Mouse (Mus musculus) hindbrain, postnatal 0 days (tissue): ENCODE measurements around the gene Hoxb3. TPM values are rescaled to one million over a fixed set of nuclear protein-coding genes. Genes with fewer than 3 reads are reported as not detected.

Experiments used
- ATAC-seq: fragments of 200-750 bp; cut with Nextera tagmentation; 2 replicates; pipeline ENCODE4 v1.8.0; 2017; ENCODE audit warnings: mild to moderate bottlenecking, moderate TSS enrichment, moderate library complexity
- DNase-seq: peaks from one replicate; pipeline ENCODE4 v3.0.0-alpha.2; 2015; ENCODE audit warnings: low spot score
- H3K27ac ChIP-seq: fragments of 300-500 bp; sonication (generic); 2 replicates; pipeline ENCODE4 v1.5.1; 2014; ENCODE audit warnings: mild to moderate bottlenecking
- H3K27me3 ChIP-seq: fragments of 300-500 bp; sonication (generic); 2 replicates; pipeline ENCODE4 v1.6.1; 2014; ENCODE audit warnings: low read length, mixed read lengths; ENCODE audit not compliant: insufficient read depth
- H3K36me3 ChIP-seq: fragments of 300-500 bp; sonication (generic); 2 replicates; pipeline ENCODE4 v1.6.1; 2014; ENCODE audit warnings: low read length, mixed read lengths; ENCODE audit not compliant: insufficient read depth
- H3K4me1 ChIP-seq: fragments of 300-500 bp; sonication (generic); 2 replicates; pipeline ENCODE4 v1.6.1; 2014; ENCODE audit warnings: antibody characterized with exemption, low read length, mixed read lengths; ENCODE audit not compliant: insufficient read depth
- H3K4me2 ChIP-seq: fragments of 300-500 bp; sonication (generic); 2 replicates; pipeline ENCODE4 v1.6.1; 2014; ENCODE audit warnings: low read depth, mild to moderate bottlenecking, low read length, moderate library complexity, mixed read lengths
- H3K4me3 ChIP-seq: fragments of 300-500 bp; sonication (generic); 2 replicates; pipeline ENCODE4 v1.5.1; 2014; ENCODE audit warnings: low read length
- H3K9ac ChIP-seq: fragments of 300-500 bp; sonication (generic); replicated peaks from 2 replicates; pipeline ENCODE4 v1.6.1; 2014; ENCODE audit warnings: mild to moderate bottlenecking, low read length, moderate library complexity, mixed read lengths
- H3K9me3 ChIP-seq: fragments of 300-500 bp; sonication (generic); 2 replicates; pipeline ENCODE4 v1.6.1; 2016; ENCODE audit warnings: low read length, mixed read lengths
- CTCF ChIP-seq: IDR thresholded peaks from 2 replicates; pipeline ENCODE4 v1.5.1; 2016; ENCODE audit warnings: antibody characterized with exemption, control low read depth, low read depth
- WGBS: fragments of 180-500 bp; shearing (Covaris S2); extraction: QIAGEN DNeasy Blood & Tissue Kit; methylation state at CpG from one replicate; pipeline ENCODE4 v1.1.7; 2014; 5-methylcytosine and 5-hydroxymethylcytosine counted together
- polyA plus RNA-seq: library from polyadenylated mRNA; unstranded; fragments of >200 nt; fragmentation: Nextera tagmentation; extraction: Ambion mirVana; gene quantifications from 2 replicates; pipeline ENCODE4 v1.2.1, GENCODE M21; 2015
- total RNA-seq: library from RNA; depleted of rRNA; stranded (reverse); fragments of >200 nt; gene quantifications from 2 replicates; pipeline ENCODE4 v1.2.3, GENCODE M21; 2014

Hoxb3 gene
- total and polyA plus RNA-seq, 2 experiments from 2014 or later: 8.1 to 42.2 TPM

DNA sequence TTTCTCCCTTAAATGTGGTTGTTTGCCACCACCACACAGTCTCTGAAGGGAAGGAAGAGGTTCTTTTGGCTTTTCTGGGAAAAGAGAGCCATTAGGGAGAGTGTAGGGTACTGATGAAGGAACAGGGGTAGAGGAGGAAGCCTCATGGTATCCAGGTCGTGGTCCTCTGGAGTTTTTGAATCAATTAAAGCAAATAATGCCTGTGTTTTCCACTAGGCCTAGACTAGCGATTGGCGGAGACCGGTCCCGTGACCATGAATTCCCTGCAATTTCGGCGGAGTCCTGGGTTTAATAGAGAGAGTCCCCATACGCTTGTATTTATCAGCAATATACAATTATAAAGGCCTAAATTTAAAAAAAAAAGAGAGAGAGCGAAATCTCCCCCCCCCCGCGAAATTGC is 28.2 kb downstream of the Hoxb3 start:
- no peaks in the 10 kb centered on the region for H3K36me3 ChIP-seq
- 3% methylated on average over 11 of the region's 11 CpGs for WGBS
- H3K4me2 ChIP-seq: peak overlapping the region; percentile 59
- H3K9me3 ChIP-seq: no peaks in the 10 kb centered on the region
- H3K27me3 ChIP-seq: peaks cover 65% of the 10 kb centered on the region
- peak overlapping the region; percentile 50 for H3K4me3 ChIP-seq
- TF ChIP-seq CTCF: no peak
- DNase-seq: peak; percentile 79
- peak overlapping the region; percentile 91 for H3K27ac ChIP-seq
- H3K4me1 ChIP-seq: no peaks in the 10 kb centered on the region
- H3K9ac ChIP-seq: peak overlapping the region; percentile 75
- peak; percentile 55; the same call in 1 of the 2 replicates for ATAC-seq

DNA sequence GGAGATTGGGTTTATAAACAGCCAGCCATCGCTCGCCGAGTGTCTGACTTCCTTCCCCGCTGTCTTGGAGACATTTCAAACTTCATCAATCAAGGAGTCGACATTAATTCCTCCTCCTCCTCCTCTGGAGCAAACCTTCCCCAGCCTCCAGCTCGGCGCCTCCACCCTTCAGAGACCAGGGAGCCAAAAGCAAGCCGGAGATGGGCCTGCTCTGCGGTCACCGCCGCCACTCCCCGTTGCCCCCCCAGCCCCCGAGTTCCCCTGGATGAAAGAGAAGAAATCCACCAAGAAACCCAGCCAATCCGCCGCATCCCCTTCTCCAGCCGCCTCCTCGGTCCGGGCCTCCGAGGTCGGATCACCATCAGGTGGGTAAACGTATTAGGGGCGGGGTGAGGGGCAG is 28.7 kb downstream of the Hoxb3 start:
- H3K9me3 ChIP-seq: no peaks in the 10 kb centered on the region
- TF ChIP-seq CTCF: no peak
- no peaks in the 10 kb centered on the region for H3K4me1 ChIP-seq
- no peak; the same call in 1 of the 2 replicates for ATAC-seq
- peaks cover 65% of the 10 kb centered on the region for H3K27me3 ChIP-seq
- peak overlapping the region; percentile 50 for H3K4me3 ChIP-seq
- no peaks in the 10 kb centered on the region for H3K36me3 ChIP-seq
- peak overlapping the region; percentile 59 for H3K4me2 ChIP-seq
- 1% methylated on average over 22 of the region's 22 CpGs for WGBS
- DNase-seq: peak; percentile 76
- peak overlapping the region; percentile 91 for H3K27ac ChIP-seq
- peak overlapping the region; percentile 75 for H3K9ac ChIP-seq

DNA sequence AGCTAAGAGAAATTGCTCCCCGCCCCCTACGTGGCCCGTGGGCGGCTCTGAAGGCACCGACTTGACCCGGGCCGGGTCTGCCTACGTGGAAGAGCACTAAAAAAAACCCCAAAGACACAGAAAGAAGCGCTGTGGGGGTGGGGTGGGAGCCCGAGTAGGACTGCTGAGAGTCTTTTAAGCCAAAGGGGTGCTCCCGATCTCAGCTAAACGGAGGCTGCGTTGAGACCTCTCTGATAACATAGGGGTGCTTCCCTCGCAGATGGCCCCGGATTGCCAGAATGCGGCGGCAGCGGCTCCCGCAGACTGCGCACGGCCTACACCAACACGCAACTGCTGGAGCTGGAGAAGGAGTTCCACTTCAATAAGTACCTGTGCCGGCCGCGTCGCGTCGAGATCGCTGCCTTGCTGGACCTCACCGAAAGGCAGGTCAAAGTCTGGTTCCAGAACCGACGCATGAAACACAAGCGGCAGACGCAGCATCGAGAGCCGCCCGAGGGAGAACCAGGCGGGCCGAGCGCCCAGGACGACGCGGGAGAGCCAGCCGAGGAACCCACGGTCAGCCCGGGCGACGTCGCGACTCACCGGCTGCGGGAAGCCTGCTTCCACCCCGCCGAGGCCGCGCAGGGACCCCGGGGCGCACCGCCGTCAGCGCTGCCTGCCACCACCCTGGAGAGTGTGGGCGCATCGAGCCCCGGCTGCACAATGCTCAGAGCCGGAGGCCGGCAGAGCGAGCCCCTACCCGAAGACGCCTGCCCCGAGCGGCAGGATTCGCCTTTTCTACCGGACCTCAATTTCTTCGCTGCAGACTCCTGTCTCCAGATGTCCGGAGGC is 29.8 kb downstream of the Hoxb3 start:
- Histone ChIP-seq H3K9ac (peak overlapping the region; percentile 75), H3K4me2 (peak overlapping the region; percentile 59), H3K27ac (peak overlapping the region; percentile 91), H3K36me3 (no peaks in the 10 kb centered on the region), H3K4me1 (no peaks in the 10 kb centered on the region), H3K9me3 (no peaks in the 10 kb centered on the region), H3K4me3 (peak overlapping the region; percentile 50), H3K27me3 (peaks cover 65% of the 10 kb centered on the region)
- DNase-seq (peak; percentile 55), ATAC-seq (no peak)
- WGBS: under 1% methylated on average over 75 of the region's 75 CpGs
- TF ChIP-seq CTCF: no peak

DNA sequence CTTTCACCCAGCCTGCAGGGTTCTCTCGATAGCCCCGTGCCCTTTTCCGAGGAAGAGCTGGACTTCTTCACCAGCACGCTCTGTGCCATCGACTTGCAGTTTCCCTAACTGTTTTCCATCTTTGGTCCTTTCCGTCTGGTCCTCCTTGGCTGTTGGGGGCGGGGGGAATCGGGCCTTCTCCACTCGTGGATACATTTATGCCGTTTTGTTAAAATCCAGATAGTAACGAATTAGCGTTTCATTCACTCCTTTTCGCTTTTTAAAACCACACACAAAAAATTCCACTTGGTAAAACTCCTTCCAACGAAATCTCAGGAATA is 30.4 kb downstream of the Hoxb3 start:
- no peaks in the 10 kb centered on the region for H3K4me1 ChIP-seq
- H3K4me3 ChIP-seq: peak overlapping the region; percentile 50
- WGBS: under 1% methylated on average over 14 of the region's 14 CpGs
- no peaks in the 10 kb centered on the region for H3K36me3 ChIP-seq
- ATAC-seq (no peak), DNase-seq (peak; percentile 35)
- no peak for TF ChIP-seq CTCF
- no peaks in the 10 kb centered on the region for H3K9me3 ChIP-seq
- peak overlapping the region; percentile 75 for H3K9ac ChIP-seq
- peak overlapping the region; percentile 91 for H3K27ac ChIP-seq
- H3K27me3 ChIP-seq: peaks cover 65% of the 10 kb centered on the region
- peak overlapping the region; percentile 59 for H3K4me2 ChIP-seq

DNA sequence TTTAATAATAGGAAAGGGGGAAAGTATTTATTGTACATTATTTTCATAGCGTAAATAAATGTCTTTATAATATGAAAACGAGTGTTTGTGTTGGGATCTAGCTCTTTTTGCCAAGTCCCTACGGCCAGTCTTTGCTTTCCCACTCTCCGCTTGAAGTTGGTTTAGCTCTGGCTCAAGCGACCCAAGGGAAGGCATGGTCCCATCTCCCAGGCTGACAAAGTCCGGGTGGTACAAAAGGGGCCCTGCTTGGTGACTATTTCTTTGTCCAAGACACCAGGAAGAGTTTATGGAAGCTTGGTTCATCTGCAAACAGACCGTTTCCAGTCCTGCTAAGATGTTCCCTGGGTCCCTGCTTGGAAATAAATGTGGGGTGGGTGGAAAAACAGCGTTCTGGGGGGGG is 30.8 kb downstream of the Hoxb3 start:
- 2% methylated on average over 8 of the region's 8 CpGs for WGBS
- H3K4me3 ChIP-seq: peak overlapping the region; percentile 50

DNA sequence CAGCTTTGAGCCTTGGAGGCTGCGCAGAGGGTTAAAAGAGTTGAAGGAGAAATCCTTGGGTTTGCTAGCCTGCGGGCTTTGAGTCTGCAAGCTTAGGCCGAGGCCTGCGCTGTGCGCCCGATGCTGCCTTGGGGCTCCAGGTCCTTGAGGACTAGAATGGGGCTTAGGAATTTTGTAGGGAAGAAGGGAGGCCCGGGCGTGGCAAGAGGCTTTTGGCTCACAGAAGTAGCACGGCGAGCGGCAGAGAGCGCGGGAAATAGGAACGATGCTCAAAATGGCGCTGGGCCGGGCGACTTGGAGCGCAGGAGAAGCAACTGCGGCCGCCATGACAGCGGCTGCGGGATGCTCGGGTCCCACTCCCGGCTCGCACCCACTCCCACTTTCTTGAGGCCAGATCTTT is 31.2 kb downstream of the Hoxb3 start:
- DNase-seq: peak; percentile 72
- H3K27ac ChIP-seq: peak overlapping the region; percentile 91

More for the DNA sequence above, 30.8 kb downstream of the Hoxb3 start:
- Histone ChIP-seq H3K27ac (peak overlapping the region; percentile 91), H3K9me3 (no peaks in the 10 kb centered on the region), H3K27me3 (peaks cover 61% of the 10 kb centered on the region), H3K4me2 (peak overlapping the region; percentile 59), H3K36me3 (no peaks in the 10 kb centered on the region), H3K9ac (peak overlapping the region; percentile 75), H3K4me1 (no peaks in the 10 kb centered on the region)
- ATAC-seq: no peak
- DNase-seq: peak; percentile 52
- no peak for TF ChIP-seq CTCF

DNA sequence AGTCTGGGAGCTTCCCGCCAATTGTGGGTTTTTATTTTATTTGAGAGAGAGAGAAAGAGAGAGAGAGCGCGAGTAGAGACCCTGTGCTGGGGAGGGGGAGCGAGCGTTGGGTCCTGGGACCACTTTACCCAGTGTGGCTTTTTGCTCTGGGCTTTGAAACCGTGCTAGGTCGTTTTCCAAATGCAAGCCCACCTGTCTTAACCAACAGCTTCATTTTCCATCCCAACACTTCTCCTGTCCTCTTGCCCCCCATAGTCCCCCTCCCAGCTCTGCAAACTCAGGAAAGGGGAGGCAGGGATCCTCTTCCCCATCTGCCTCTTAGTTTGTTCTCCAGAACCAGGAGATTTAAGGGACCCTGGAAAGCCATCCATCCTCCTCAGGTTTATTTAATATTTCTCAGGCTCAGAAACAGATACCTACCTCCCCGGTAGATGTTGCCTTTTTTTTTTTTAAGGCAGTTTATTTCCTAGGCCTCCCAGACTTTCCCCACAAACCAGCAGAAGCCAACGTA is 31.7 kb downstream of the Hoxb3 start:
- H3K9me3 ChIP-seq: no peaks in the 10 kb centered on the region
- DNase-seq (no peak), ATAC-seq (no peak)
- TF ChIP-seq CTCF: no peak
- peak overlapping the region; percentile 91 for H3K27ac ChIP-seq
- H3K4me1 ChIP-seq: no peaks in the 10 kb centered on the region
- H3K27me3 ChIP-seq: peaks cover 59% of the 10 kb centered on the region
- peak overlapping the region; percentile 50 for H3K4me3 ChIP-seq
- no peaks in the 10 kb centered on the region for H3K36me3 ChIP-seq
- H3K9ac ChIP-seq: peak overlapping the region; percentile 75
- peak overlapping the region; percentile 59 for H3K4me2 ChIP-seq
- 4% methylated on average over 9 of the region's 9 CpGs for WGBS

More for the DNA sequence above, 31.2 kb downstream of the Hoxb3 start:
- no peaks in the 10 kb centered on the region for H3K4me1 ChIP-seq
- H3K9ac ChIP-seq: peak overlapping the region; percentile 75
- H3K9me3 ChIP-seq: no peaks in the 10 kb centered on the region
- peak overlapping the region; percentile 59 for H3K4me2 ChIP-seq
- H3K36me3 ChIP-seq: no peaks in the 10 kb centered on the region
- no peak for TF ChIP-seq CTCF
- peaks cover 59% of the 10 kb centered on the region for H3K27me3 ChIP-seq
- peak overlapping the region; percentile 50 for H3K4me3 ChIP-seq
- ATAC-seq: 0 out of 2 replicates have a peak, but pooled peaks have one; percentile 30
- WGBS: under 1% methylated on average over 25 of the region's 25 CpGs
